Mouse (Mus musculus): ENCODE data around the gene Trim32. TPM values are rescaled to one million over a fixed set of nuclear protein-coding genes. Genes with fewer than 3 reads are reported as not detected.
A peak's percentile ranks its signal among the peaks of the same experiment; 100 is the strongest.

Gene Trim32
- total and polyA plus RNA-seq, 2 experiments from 2014 or later = 128 to 189 TPM

DNA sequence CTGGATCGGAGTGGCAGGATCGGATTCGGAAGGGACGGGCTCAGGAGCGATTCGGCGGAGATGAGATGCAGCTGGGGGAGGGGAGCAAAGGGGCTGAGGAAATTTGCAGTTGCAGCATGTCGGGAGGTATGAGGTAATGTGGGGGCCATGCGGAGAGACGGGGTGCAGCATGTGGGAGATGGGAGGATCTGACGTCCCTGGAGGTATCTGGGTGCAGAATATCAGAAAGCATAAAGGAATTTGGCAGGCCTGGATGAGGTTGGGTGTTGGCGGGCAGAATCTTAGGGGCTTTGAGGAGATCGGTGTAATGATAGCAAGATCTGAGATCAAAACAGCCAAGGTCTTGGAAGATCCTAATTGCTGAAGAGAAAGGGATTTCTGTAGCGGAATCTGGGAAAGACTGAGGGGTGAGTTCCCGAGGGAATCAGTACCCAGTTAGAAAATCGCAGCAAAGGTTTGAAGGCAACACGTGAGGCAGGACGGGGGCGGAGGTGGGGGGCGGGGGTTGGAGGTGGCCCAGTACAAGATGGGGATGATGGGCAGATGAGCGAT is 441 bp downstream of the Trim32 start:
- H3K4me1 ChIP-seq (ENCODE audit: insufficient read depth, low read length) = peaks cover 3% of the 10 kb centered on the region
- ATAC-seq = peak; percentile 94
- H3K4me2 ChIP-seq (ENCODE audit: low read depth, low read length) = peak overlapping the region; percentile 72
- H3K4me3 ChIP-seq (ENCODE audit: low read length) = peak overlapping the region; percentile 74
- TF ChIP-seq CTCF (IDR thresholded peaks at IDR 0.05; ENCODE audit: low read depth) = no peak
- no peaks in the 10 kb centered on the region for H3K27me3 ChIP-seq (ENCODE audit: insufficient read depth, low read length)
- H3K27ac ChIP-seq = peak overlapping the region; percentile 87
- H3K36me3 ChIP-seq (ENCODE audit: insufficient read depth, low read length) = no peaks in the 10 kb centered on the region
- DNase-seq (ENCODE audit: low spot score) = peak; percentile 59
- no peaks in the 10 kb centered on the region for H3K9me3 ChIP-seq (ENCODE audit: low read length)
- 1% methylated on average over 21 of the region's 21 CpGs for WGBS
- peak overlapping the region; percentile 81 for H3K9ac ChIP-seq (replicated peaks; ENCODE audit: low read length)

DNA sequence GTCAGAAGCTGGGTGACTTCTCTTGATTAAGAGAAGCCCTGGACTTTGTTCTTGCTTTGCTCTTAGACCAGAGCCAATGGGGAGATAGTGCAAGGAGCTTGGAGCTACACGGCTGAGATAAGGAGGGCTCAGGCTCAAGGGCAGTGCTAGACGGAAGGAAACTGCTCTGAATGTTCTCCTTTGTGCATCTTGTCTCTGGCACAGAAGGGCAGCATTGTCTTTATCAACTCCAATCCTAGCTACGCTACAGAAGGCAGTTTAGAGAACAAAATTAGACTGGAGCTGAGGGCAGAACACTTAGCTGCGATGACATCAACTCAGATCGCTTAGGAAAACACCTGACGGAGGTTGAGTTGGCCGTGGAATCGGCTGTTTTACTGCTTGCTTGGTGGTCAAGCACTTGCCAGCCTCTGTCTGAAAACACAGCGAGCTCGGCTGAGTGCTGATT is 2.4 kb downstream of the Trim32 start:
- no peak for TF ChIP-seq CTCF (IDR thresholded peaks at IDR 0.05; ENCODE audit: low read depth)
- no peak for ATAC-seq
- H3K27ac ChIP-seq = 0 out of 2 replicates have a peak overlapping the region, but pooled peaks have one; percentile 27
- H3K9me3 ChIP-seq (ENCODE audit: low read length) = no peaks in the 10 kb centered on the region
- H3K4me1 ChIP-seq (ENCODE audit: insufficient read depth, low read length) = peaks cover 7% of the 10 kb centered on the region
- H3K27me3 ChIP-seq (ENCODE audit: insufficient read depth, low read length) = no peaks in the 10 kb centered on the region
- DNase-seq (ENCODE audit: low spot score) = no peak
- H3K4me3 ChIP-seq (ENCODE audit: low read length) = no peak overlapping the region
- WGBS = 79% methylated on average over 10 of the region's 10 CpGs
- H3K9ac ChIP-seq (replicated peaks; ENCODE audit: low read length) = no peak overlapping the region
- H3K36me3 ChIP-seq (ENCODE audit: insufficient read depth, low read length) = no peaks in the 10 kb centered on the region
- H3K4me2 ChIP-seq (ENCODE audit: low read depth, low read length) = peak overlapping the region; percentile 72

DNA sequence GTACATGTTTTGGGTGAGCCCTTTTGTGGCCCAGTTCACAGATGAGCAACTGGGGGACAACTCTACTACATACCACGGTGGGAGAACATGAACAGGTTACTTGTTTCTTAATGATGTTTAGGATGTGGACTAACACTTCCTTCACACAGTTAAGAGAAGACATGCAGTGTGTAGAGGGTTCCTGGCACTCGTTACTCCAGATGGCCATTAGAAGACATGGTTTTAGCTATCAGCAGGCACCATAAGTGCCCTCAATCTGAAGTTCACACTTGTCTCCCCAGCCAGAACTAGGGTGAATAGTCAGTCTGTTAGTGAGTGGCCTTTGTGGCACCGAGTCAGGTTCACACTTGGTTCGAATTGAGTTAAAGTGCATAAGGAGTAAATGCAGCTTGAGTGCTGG is 3.3 kb downstream of the Trim32 start:
- no peak overlapping the region for H3K9ac ChIP-seq (replicated peaks; ENCODE audit: low read length)
- ATAC-seq (no peak), DNase-seq (ENCODE audit: low spot score) (no peak)
- no peak overlapping the region for H3K27ac ChIP-seq
- no peak overlapping the region for H3K4me2 ChIP-seq (ENCODE audit: low read depth, low read length)
- H3K27me3 ChIP-seq (ENCODE audit: insufficient read depth, low read length) = no peaks in the 10 kb centered on the region
- peaks cover 7% of the 10 kb centered on the region for H3K4me1 ChIP-seq (ENCODE audit: insufficient read depth, low read length)
- H3K4me3 ChIP-seq (ENCODE audit: low read length) = no peak overlapping the region
- TF ChIP-seq CTCF (IDR thresholded peaks at IDR 0.05; ENCODE audit: low read depth) = no peak
- H3K36me3 ChIP-seq (ENCODE audit: insufficient read depth, low read length) = peaks cover under 1% of the 10 kb centered on the region; the same call in 1 of the 2 replicates
- WGBS = 95% methylated on average over 4 of the region's 4 CpGs
- no peaks in the 10 kb centered on the region for H3K9me3 ChIP-seq (ENCODE audit: low read length)

DNA sequence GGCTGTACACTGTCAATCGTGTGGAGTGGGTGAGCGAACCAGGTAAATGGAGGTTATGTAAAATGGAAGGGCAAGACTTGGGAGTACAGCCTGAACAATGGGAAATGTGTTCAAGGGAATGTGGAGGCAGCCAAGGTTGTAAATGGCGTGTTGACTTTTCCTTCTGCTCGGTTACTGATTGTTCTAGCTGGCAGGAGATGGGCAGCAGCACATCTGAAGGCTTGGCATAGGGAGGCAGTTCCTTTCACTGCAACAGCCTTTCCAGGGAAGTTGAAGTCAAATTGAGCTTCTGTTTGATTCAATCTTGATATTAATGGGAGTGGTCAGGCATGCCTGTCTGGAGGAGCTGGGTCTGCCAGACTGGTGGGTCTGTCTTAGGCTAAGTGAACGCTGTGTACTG is 5.5 kb downstream of the Trim32 start:
- WGBS = 69% methylated on average over 5 of the region's 5 CpGs
- H3K9me3 ChIP-seq (ENCODE audit: low read length) = no peaks in the 10 kb centered on the region
- no peaks in the 10 kb centered on the region for H3K27me3 ChIP-seq (ENCODE audit: insufficient read depth, low read length)
- peaks cover 23% of the 10 kb centered on the region for H3K36me3 ChIP-seq (ENCODE audit: insufficient read depth, low read length)
- no peak for TF ChIP-seq CTCF (IDR thresholded peaks at IDR 0.05; ENCODE audit: low read depth)
- H3K9ac ChIP-seq (replicated peaks; ENCODE audit: low read length) = no peak overlapping the region
- ATAC-seq (no peak), DNase-seq (ENCODE audit: low spot score) (peak; percentile 15)
- no peak overlapping the region for H3K4me3 ChIP-seq (ENCODE audit: low read length)
- no peak overlapping the region for H3K27ac ChIP-seq
- no peak overlapping the region for H3K4me2 ChIP-seq (ENCODE audit: low read depth, low read length)
- peaks cover 4% of the 10 kb centered on the region for H3K4me1 ChIP-seq (ENCODE audit: insufficient read depth, low read length)

DNA sequence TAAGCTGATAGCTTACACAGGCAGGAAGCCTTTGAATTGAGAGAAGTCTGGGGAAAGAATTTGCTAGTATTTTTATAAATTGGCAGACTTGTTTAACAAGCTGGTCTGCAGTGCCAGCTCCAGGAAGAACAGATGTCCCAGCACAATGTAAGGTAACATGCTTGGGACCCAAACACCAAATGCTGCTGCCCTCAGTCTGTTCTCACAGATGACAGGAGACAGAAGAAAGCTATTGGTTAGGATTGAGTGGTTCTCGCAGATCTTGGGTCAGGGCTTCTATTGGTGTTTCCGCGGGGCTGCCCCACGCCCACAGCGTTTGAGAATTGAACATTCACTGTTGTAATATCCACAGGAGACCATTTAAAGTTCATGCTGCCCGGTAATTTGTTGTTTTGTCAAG is 6.1 kb downstream of the Trim32 start:
- Histone ChIP-seq H3K9me3 (ENCODE audit: low read length) (no peaks in the 10 kb centered on the region), H3K36me3 (ENCODE audit: insufficient read depth, low read length) (peaks cover 27% of the 10 kb centered on the region), H3K27me3 (ENCODE audit: insufficient read depth, low read length) (no peaks in the 10 kb centered on the region), H3K27ac (no peak overlapping the region), H3K4me1 (ENCODE audit: insufficient read depth, low read length) (peaks cover 4% of the 10 kb centered on the region), H3K9ac (replicated peaks; ENCODE audit: low read length) (no peak overlapping the region), H3K4me2 (ENCODE audit: low read depth, low read length) (no peak overlapping the region), H3K4me3 (ENCODE audit: low read length) (no peak overlapping the region)
- DNase-seq (ENCODE audit: low spot score) = peak; percentile 6
- ATAC-seq = no peak
- WGBS = 41% methylated on average over 6 of the region's 6 CpGs
- no peak for TF ChIP-seq CTCF (IDR thresholded peaks at IDR 0.05; ENCODE audit: low read depth)

DNA sequence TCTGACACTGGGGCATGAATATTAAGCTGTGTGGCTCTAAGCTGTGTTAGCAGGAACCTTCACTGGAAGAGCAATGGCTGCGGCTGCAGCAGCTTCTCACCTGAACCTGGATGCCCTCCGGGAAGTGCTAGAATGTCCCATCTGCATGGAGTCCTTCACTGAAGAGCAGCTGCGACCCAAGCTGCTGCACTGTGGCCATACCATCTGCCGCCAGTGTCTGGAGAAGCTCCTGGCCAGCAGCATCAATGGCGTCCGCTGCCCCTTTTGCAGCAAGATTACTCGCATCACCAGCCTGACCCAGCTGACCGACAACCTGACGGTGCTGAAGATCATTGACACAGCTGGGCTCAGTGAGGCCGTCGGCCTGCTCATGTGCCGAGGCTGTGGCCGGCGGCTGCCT is 8.3 kb downstream of the Trim32 start:
- TF ChIP-seq CTCF (IDR thresholded peaks at IDR 0.05; ENCODE audit: low read depth) = no peak
- Histone ChIP-seq H3K36me3 (ENCODE audit: insufficient read depth, low read length) (peaks cover 38% of the 10 kb centered on the region), H3K9ac (replicated peaks; ENCODE audit: low read length) (no peak overlapping the region), H3K4me3 (ENCODE audit: low read length) (no peak overlapping the region), H3K27ac (no peak overlapping the region), H3K4me2 (ENCODE audit: low read depth, low read length) (no peak overlapping the region), H3K27me3 (ENCODE audit: insufficient read depth, low read length) (no peaks in the 10 kb centered on the region), H3K9me3 (ENCODE audit: low read length) (no peaks in the 10 kb centered on the region), H3K4me1 (ENCODE audit: insufficient read depth, low read length) (0 out of 2 replicates have a peak, but pooled peaks cover 4% of the 10 kb centered on the region)
- peak; percentile 27 for DNase-seq (ENCODE audit: low spot score)
- 95% methylated on average over 14 of the region's 14 CpGs for WGBS
- ATAC-seq = peak; percentile 24; the same call in 1 of the 2 replicates

DNA sequence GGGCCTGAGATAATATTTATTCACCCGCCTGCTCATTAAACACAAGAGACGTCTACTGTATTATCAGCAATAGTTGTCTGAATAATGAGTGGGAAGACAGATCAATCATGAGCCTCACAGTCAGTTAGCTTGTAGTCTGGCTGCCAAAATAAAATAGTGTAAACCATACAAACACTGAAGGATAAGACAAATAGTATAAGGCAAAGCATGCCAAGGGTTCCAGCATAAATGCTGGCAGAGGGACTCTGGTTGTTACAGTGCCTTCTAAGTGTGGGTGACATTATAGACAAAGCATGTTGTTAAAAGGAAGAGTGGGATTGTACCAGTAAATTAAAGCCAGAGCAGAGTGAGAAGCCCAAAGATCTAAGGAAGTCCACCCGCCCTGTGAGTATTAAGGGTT is 15.3 kb downstream of the Trim32 start:
- H3K4me1 ChIP-seq (ENCODE audit: insufficient read depth, low read length) = no peaks in the 10 kb centered on the region
- WGBS = 85% methylated on average over 3 of the region's 3 CpGs
- TF ChIP-seq CTCF (IDR thresholded peaks at IDR 0.05; ENCODE audit: low read depth) = no peak

More for the DNA sequence above, 15.3 kb downstream of the Trim32 start:
- Histone ChIP-seq H3K27me3 (ENCODE audit: insufficient read depth, low read length) (no peaks in the 10 kb centered on the region), H3K9ac (replicated peaks; ENCODE audit: low read length) (no peak overlapping the region), H3K4me2 (ENCODE audit: low read depth, low read length) (no peak overlapping the region), H3K27ac (no peak overlapping the region), H3K36me3 (ENCODE audit: insufficient read depth, low read length) (peaks cover 22% of the 10 kb centered on the region), H3K9me3 (ENCODE audit: low read length) (no peaks in the 10 kb centered on the region), H3K4me3 (ENCODE audit: low read length) (no peak overlapping the region)
- DNase-seq (ENCODE audit: low spot score) (no peak), ATAC-seq (no peak)
